Mouse (Mus musculus) MEL-GATA-1-ER (cell line): ENCODE measurements at regions not wholly inside any gene's neighbourhood (a gene's known extent, or its start where the extent isn't known, plus 50 kb on each side); places are given as distances from the start of the nearest gene placed in this dataset.
"Not testable (repeated sequence)": the region's sequence is repeated elsewhere in the genome, so short reads cannot be mapped to it uniquely, and the experiment has no call there.

ENCODE experiments used
- DNase-seq: peaks from one replicate; pipeline ENCODE4 v3.0.0-alpha.2; 2012; ENCODE audit warnings: low read depth; ENCODE audit errors: extremely low read depth

- no peak for DNase-seq
Measured at GRCm38 (mm10) chr12:77588297-77588696, 350.4 kb downstream of the Fut8 start.

GRCm38 (mm10) chr12:77589416-77589815 is 351.5 kb downstream of the Fut8 start:
- no peak for DNase-seq

GRCm38 (mm10) chr12:77594092-77594491 is 356.2 kb downstream of the Fut8 start:
- no peak for DNase-seq

- no peak for DNase-seq
Measured at GRCm38 (mm10) chr12:77594657-77595056, 356.7 kb downstream of the Fut8 start.

- no peak for DNase-seq
Measured at GRCm38 (mm10) chr12:77595821-77596220, 357.9 kb downstream of the Fut8 start.

GRCm38 (mm10) chr12:77596676-77597075 is 358.8 kb downstream of the Fut8 start:
- DNase-seq = no peak

GRCm38 (mm10) chr12:77597627-77598333 is 359.9 kb downstream of the Fut8 start:
- DNase-seq = no peak

- DNase-seq = no peak
Measured at GRCm38 (mm10) chr12:77598334-77598715, 360.4 kb downstream of the Fut8 start.

- no peak for DNase-seq
Measured at GRCm38 (mm10) chr12:77599391-77599790, 361.5 kb downstream of the Fut8 start.

GRCm38 (mm10) chr12:77603832-77604501 is 366.0 kb downstream of the Fut8 start:
- DNase-seq = no peak

GRCm38 (mm10) chr12:77617552-77617951 is 379.6 kb downstream of the Fut8 start:
- no peak for DNase-seq

GRCm38 (mm10) chr12:77622243-77622642 is 384.3 kb downstream of the Fut8 start:
- no peak for DNase-seq

GRCm38 (mm10) chr12:77624323-77624722 is 386.4 kb downstream of the Fut8 start:
- not testable (repeated sequence) for DNase-seq

GRCm38 (mm10) chr12:77628358-77628850 is 390.5 kb downstream of the Fut8 start:
- no peak for DNase-seq

- no peak for DNase-seq
Measured at GRCm38 (mm10) chr12:77633981-77634650, 396.2 kb downstream of the Fut8 start.

- DNase-seq = no peak
Measured at GRCm38 (mm10) chr12:77638266-77638665, 400.3 kb downstream of the Fut8 start.

GRCm38 (mm10) chr12:77642336-77642735 is 404.4 kb downstream of the Fut8 start:
- no peak for DNase-seq

- no peak for DNase-seq
Measured at GRCm38 (mm10) chr12:77647841-77648240, 409.9 kb downstream of the Fut8 start.

- DNase-seq = peak; percentile 74
Measured at GRCm38 (mm10) chr12:77654282-77654681, 416.4 kb downstream of the Fut8 start.

GRCm38 (mm10) chr12:77657060-77657459 is 419.1 kb downstream of the Fut8 start:
- DNase-seq = no peak

GRCm38 (mm10) chr12:77657878-77658277 is 420.0 kb downstream of the Fut8 start:
- no peak for DNase-seq

- no peak for DNase-seq
Measured at GRCm38 (mm10) chr12:77663180-77663579, 425.3 kb downstream of the Fut8 start.
